Mouse (Mus musculus) urinary bladder, postnatal 4 days (tissue): ENCODE results near the gene B630019K06Rik.
"Not testable (repeated sequence)": the region's sequence is repeated elsewhere in the genome, so short reads cannot be mapped to it uniquely, and the experiment has no call there.

Experiments
- DNase-seq, 2 experiments: peaks; one replicate each; pipeline ENCODE4 v3.0.0; 2021 to 2022; ENCODE audit warnings: low spot score in 2 of 2

B630019K06Rik gene

GRCm38 (mm10) chrX:8892343-8893155, at the start of gene B630019K06Rik:
B630019K06Rik (plus strand) TSS chrX:8892382.
- DNase-seq: peak; percentile 64 to 72

- DNase-seq: no peak
Measured at GRCm38 (mm10) chrX:8843694-8844093, 48.5 kb upstream of the B630019K06Rik start, which contains the start of gene Gm6592. Gm6592 (plus strand) TSS chrX:8843994.

- DNase-seq: no peak
Measured at GRCm38 (mm10) chrX:8852486-8852885, 39.7 kb upstream of the B630019K06Rik start.

GRCm38 (mm10) chrX:8864331-8864730, 27.9 kb upstream of the B630019K06Rik start:
- peak; percentile 21 to 69 for DNase-seq

DNA sequence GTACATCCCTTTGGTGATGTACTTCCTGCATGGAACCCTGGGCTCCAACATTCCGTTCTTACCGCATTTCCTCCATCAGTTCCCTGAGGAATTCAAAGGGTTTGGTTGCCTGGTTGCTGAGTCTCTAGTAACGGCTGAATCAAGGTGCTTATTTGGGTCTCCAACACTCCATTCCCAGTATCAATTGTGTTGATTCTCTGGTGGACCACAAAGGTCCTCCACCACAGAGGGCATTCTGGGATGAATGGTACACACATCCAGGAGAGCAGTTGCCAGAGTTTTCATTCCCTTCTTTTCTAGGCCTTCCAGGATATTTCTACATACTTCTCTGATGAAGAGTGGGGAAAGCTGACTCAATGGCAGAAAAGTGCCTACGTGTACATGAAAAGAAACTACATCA, 18.2 kb upstream of the B630019K06Rik start, which contains the start of gene Gm5751:
TSS of gene Gm5751 (plus strand) at position 301 of the 400 bp plus-strand sequence.
- DNase-seq: not testable (repeated sequence)

- DNase-seq: no peak
Measured at GRCm38 (mm10) chrX:8884336-8884735, 7.8 kb upstream of the B630019K06Rik start.

- no peak for DNase-seq
Measured at GRCm38 (mm10) chrX:8891975-8892342, 223 bp upstream of the B630019K06Rik start.

GRCm38 (mm10) chrX:8893182-8893651, 1.0 kb downstream of the B630019K06Rik start:
- DNase-seq: no peak

- DNase-seq: no peak
Measured at GRCm38 (mm10) chrX:8900823-8901222, 8.6 kb downstream of the B630019K06Rik start.

- no peak for DNase-seq
Measured at GRCm38 (mm10) chrX:8901906-8902472, 9.8 kb downstream of the B630019K06Rik start.

- DNase-seq: no peak
Measured at GRCm38 (mm10) chrX:8921080-8921479, 28.9 kb downstream of the B630019K06Rik start.

- no peak for DNase-seq
Measured at GRCm38 (mm10) chrX:8921813-8922607, 29.8 kb downstream of the B630019K06Rik start.

GRCm38 (mm10) chrX:8927308-8927707, 35.1 kb downstream of the B630019K06Rik start:
- no peak for DNase-seq

DNA sequence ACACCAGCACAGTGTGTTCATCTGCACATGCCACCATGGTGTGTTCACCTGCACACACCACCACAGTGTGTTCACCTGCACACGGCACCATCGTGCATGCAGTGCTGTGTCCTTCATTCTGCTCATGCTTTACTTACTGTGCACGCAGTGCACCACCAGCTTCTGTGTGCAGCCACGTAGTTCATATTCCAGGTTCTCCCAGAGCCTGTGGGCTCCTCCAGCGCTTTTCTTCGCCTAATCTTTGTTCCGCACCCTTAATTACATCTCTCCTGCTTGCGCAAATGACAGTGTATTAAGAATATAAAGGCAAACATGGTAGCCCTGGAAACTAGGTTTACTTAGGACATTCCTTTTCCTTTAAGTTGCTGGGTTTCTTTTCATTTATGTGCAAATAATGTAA, 51.9 kb downstream of the B630019K06Rik start:
- DNase-seq: no peak
